In genomic region chr5:67401612-67402011, GRCm38 (mm10) we compare ENCODE assay signal across 16 mouse cellular contexts. TPM values are rescaled to one million over a fixed set of nuclear protein-coding genes. Genes with fewer than 3 reads are reported as not detected.
DNase-seq lines count a peak whose midpoint lies in the region; ATAC-seq and TF ChIP-seq lines count a peak whose summit lies in the region.
"Had no signal": no experiment of that assay in that cellular context is flagged by ENCODE, and none has a peak within 500 bp of the region (broad histone marks: within the 10 kb centered on the region; RNA-seq: fewer than 3 reads in every experiment).

No protein-coding gene starts in this region.

- 20% methylated on average over 9 of the region's 9 CpGs for WGBS in kidney, adult 2 months
- WGBS in neural tube, embryonic 13.5 days, result 28% methylated on average over 9 of the region's 9 CpGs

- H3K4me1 ChIP-seq in kidney, adult 2 months (ENCODE audit: control insufficient read depth, insufficient read depth, low read length), result no peaks in the 10 kb centered on the region
- H3K4me1 ChIP-seq in neural tube, embryonic 13.5 days (replicated peaks), result peaks cover 24% of the 10 kb centered on the region
- H3K4me1 ChIP-seq: heart, embryonic 12.5 days; hindbrain, embryonic 13.5 days had no signal

- peak; percentile 8 for DNase-seq in kidney, adult 2 months
- DNase-seq in kidney, adult 9 months, result no peak
- DNase-seq in kidney, postnatal 10 days, result peak; percentile 32
- DNase-seq in spleen, adult 18-20 months, result no peak
- DNase-seq in heart, postnatal 36 days, result no peak
- DNase-seq: cerebellum, adult 11-12 months; lung, adult 2 months; right cerebral cortex, postnatal 4 days had no signal

- TF ChIP-seq CTCF in kidney, adult 2 months (conservative IDR thresholded peaks at IDR 0.05; ENCODE audit: insufficient read depth, insufficient read length, low read depth, low read length), result no peak

- H3K36me3 ChIP-seq in kidney, adult 2 months (ENCODE audit: control insufficient read depth, insufficient read depth, low read length), result no peaks in the 10 kb centered on the region
- H3K36me3 ChIP-seq in neural tube, embryonic 13.5 days, result peaks cover 44% of the 10 kb centered on the region

- intact Hi-C loops in heart, postnatal 36 days (cut with DNase I), result no loop called here

- TF ChIP-seq POLR2A in kidney, adult 2 months (IDR thresholded peaks at IDR 0.05; ENCODE audit: low read depth, low read length), result no peak

- peak overlapping the region; percentile 36 for H3K4me2 ChIP-seq in neural tube, embryonic 13.5 days
- H3K4me2 ChIP-seq: heart, embryonic 12.5 days; hindbrain, embryonic 13.5 days; midbrain, embryonic 12.5 days had no signal

- H3K9ac ChIP-seq in neural tube, embryonic 13.5 days, result no peak overlapping the region
- H3K9ac ChIP-seq: heart, embryonic 12.5 days; hindbrain, embryonic 13.5 days; midbrain, embryonic 12.5 days had no signal

- H3K27me3 ChIP-seq in kidney, adult 2 months (replicated peaks; ENCODE audit: control insufficient read depth, insufficient read depth, low read length), result no peaks in the 10 kb centered on the region
- 0 out of 2 replicates have a peak, but pooled peaks cover 4% of the 10 kb centered on the region for H3K27me3 ChIP-seq in neural tube, embryonic 13.5 days
- H3K27me3 ChIP-seq: CH12.LX; heart, embryonic 12.5 days; hindbrain, embryonic 13.5 days; midbrain, embryonic 12.5 days had no signal

- ATAC-seq in granulocyte monocyte progenitor cell, adult 5-6 weeks (replicated peaks; ENCODE audit: poor library complexity, severe bottlenecking), result peak; percentile 65
- no peak; the same call in 1 of the 2 replicates for ATAC-seq in neural tube, embryonic 13.5 days (ENCODE audit: low read depth)
- ATAC-seq: Patski had no signal

- H3K27ac ChIP-seq in kidney, adult 2 months (ENCODE audit: insufficient read depth, low read depth, low read length), result no peak overlapping the region
- H3K27ac ChIP-seq in neural tube, embryonic 13.5 days (replicated peaks), result no peak overlapping the region
- H3K27ac ChIP-seq: hindbrain, embryonic 13.5 days; midbrain, embryonic 12.5 days; stomach, postnatal 0 days had no signal

- peak overlapping the region; percentile 1; the same call in 1 of the 2 replicates for H3K4me3 ChIP-seq in kidney, adult 2 months (ENCODE audit: insufficient read depth, low read depth, low read length)
- H3K4me3 ChIP-seq in neural tube, embryonic 13.5 days, result no peak overlapping the region
- H3K4me3 ChIP-seq: heart, embryonic 12.5 days; hindbrain, embryonic 13.5 days; midbrain, embryonic 12.5 days had no signal

- no peaks in the 10 kb centered on the region for H3K9me3 ChIP-seq in neural tube, embryonic 13.5 days
- H3K9me3 ChIP-seq: heart, embryonic 12.5 days; hindbrain, embryonic 13.5 days; midbrain, embryonic 12.5 days had no signal

RNA-seq across cellular contexts. Expression of gene Bend4, which starts 26.5 kb away (rescaled TPM):
- polyA plus RNA-seq in kidney, adult 2 months (2012; rRNA removed), result 0.18 and 0.33 TPM in 2 replicates
- 0.85 and 1.0 TPM in 2 replicates for total RNA-seq in granulocyte monocyte progenitor cell, adult 5-6 weeks (2014; fragmentation: Nextera tagmentation)
- total RNA-seq in granulocyte monocyte progenitor cell, adult 5-6 weeks (2017), result 0.72 and 1.3 TPM in 2 replicates
- polyA plus RNA-seq in neural tube, embryonic 13.5 days (2015; fragmentation: Nextera tagmentation; extraction: Ambion mirVana), result 12.1 TPM in 2 replicates
- 1 to 10 TPM; 1.6 to 3.3 TPM for total RNA-seq in heart, postnatal 36 days (2021)
- total RNA-seq: CH12.LX had no signal

Comparison
In these comparisons a context has a peak if more than half of its experiments do, and no peak if none do; other contexts are left out.
1. DNase-seq: peak in kidney, adult 2 months (single experiment) and kidney, postnatal 10 days (single experiment); none in kidney, adult 9 months (single experiment), spleen, adult 18-20 months (0 of 2) and heart, postnatal 36 days (0 of 2).